Mouse (Mus musculus): ENCODE results near the gene Elac2. TPM values are rescaled to one million over a fixed set of nuclear protein-coding genes. Genes with fewer than 3 reads are reported as not detected.
A peak's percentile ranks its signal among the peaks of the same experiment; 100 is the strongest.

Elac2 gene
- polyA plus RNA-seq, 1 experiment: 14.9 TPM

- no peak for TF ChIP-seq POLR2A (IDR thresholded peaks at IDR 0.05; ENCODE audit: control insufficient read depth, low read depth, low read length)
- no peak for TF ChIP-seq CTCF (IDR thresholded peaks at IDR 0.05; ENCODE audit: control insufficient read depth, insufficient read depth, insufficient replicate concordance, low read depth, low read length)
- H3K36me3 ChIP-seq (ENCODE audit: control insufficient read depth, insufficient read depth, low read length): no peaks in the 10 kb centered on the region
- no peak overlapping the region for H3K27ac ChIP-seq (ENCODE audit: control insufficient read depth, insufficient read depth, low read depth, low read length)
Observed at GRCm38 (mm10) chr11:64962629-64963028, 16.2 kb upstream of the Elac2 start.

GRCm38 (mm10) chr11:64968507-64968906, 10.3 kb upstream of the Elac2 start:
- Histone ChIP-seq H3K36me3 (ENCODE audit: control insufficient read depth, insufficient read depth, low read length) (no peaks in the 10 kb centered on the region), H3K4me1 (ENCODE audit: control insufficient read depth, insufficient read depth, low read length) (no peaks in the 10 kb centered on the region), H3K27me3 (ENCODE audit: control insufficient read depth, insufficient read depth, low read length) (no peaks in the 10 kb centered on the region), H3K4me3 (ENCODE audit: control insufficient read depth, low read depth, low read length) (no peak overlapping the region), H3K27ac (ENCODE audit: control insufficient read depth, insufficient read depth, low read depth, low read length) (no peak overlapping the region)
- TF ChIP-seq CTCF (IDR thresholded peaks at IDR 0.05; ENCODE audit: control insufficient read depth, insufficient read depth, insufficient replicate concordance, low read depth, low read length): peak; percentile 43; the same call in 1 of the 2 replicates
- TF ChIP-seq POLR2A (IDR thresholded peaks at IDR 0.05; ENCODE audit: control insufficient read depth, low read depth, low read length): no peak

More at GRCm38 (mm10) chr11:64962629-64963028, 16.2 kb upstream of the Elac2 start:
- H3K4me3 ChIP-seq (ENCODE audit: control insufficient read depth, low read depth, low read length): no peak overlapping the region
- no peaks in the 10 kb centered on the region for H3K27me3 ChIP-seq (ENCODE audit: control insufficient read depth, insufficient read depth, low read length)
- no peaks in the 10 kb centered on the region for H3K4me1 ChIP-seq (ENCODE audit: control insufficient read depth, insufficient read depth, low read length)

- no peak overlapping the region for H3K27ac ChIP-seq (ENCODE audit: control insufficient read depth, insufficient read depth, low read depth, low read length)
- H3K36me3 ChIP-seq (ENCODE audit: control insufficient read depth, insufficient read depth, low read length): no peaks in the 10 kb centered on the region
- H3K4me3 ChIP-seq (ENCODE audit: control insufficient read depth, low read depth, low read length): no peak overlapping the region
- H3K27me3 ChIP-seq (ENCODE audit: control insufficient read depth, insufficient read depth, low read length): no peaks in the 10 kb centered on the region
- H3K4me1 ChIP-seq (ENCODE audit: control insufficient read depth, insufficient read depth, low read length): no peaks in the 10 kb centered on the region
- TF ChIP-seq POLR2A (IDR thresholded peaks at IDR 0.05; ENCODE audit: control insufficient read depth, low read depth, low read length): no peak
- no peak for TF ChIP-seq CTCF (IDR thresholded peaks at IDR 0.05; ENCODE audit: control insufficient read depth, insufficient read depth, insufficient replicate concordance, low read depth, low read length)
Observed at GRCm38 (mm10) chr11:64968939-64969342, 9.9 kb upstream of the Elac2 start.

- TF ChIP-seq POLR2A (IDR thresholded peaks at IDR 0.05; ENCODE audit: control insufficient read depth, low read depth, low read length) (no peak), CTCF (IDR thresholded peaks at IDR 0.05; ENCODE audit: control insufficient read depth, insufficient read depth, insufficient replicate concordance, low read depth, low read length) (no peak)
- no peaks in the 10 kb centered on the region for H3K27me3 ChIP-seq (ENCODE audit: control insufficient read depth, insufficient read depth, low read length)
Observed at GRCm38 (mm10) chr11:64971471-64971988, 7.3 kb upstream of the Elac2 start.

GRCm38 (mm10) chr11:64972418-64972817, 6.4 kb upstream of the Elac2 start:
- TF ChIP-seq POLR2A (IDR thresholded peaks at IDR 0.05; ENCODE audit: control insufficient read depth, low read depth, low read length) (no peak), CTCF (IDR thresholded peaks at IDR 0.05; ENCODE audit: control insufficient read depth, insufficient read depth, insufficient replicate concordance, low read depth, low read length) (no peak)
- Histone ChIP-seq H3K36me3 (ENCODE audit: control insufficient read depth, insufficient read depth, low read length) (no peaks in the 10 kb centered on the region), H3K4me3 (ENCODE audit: control insufficient read depth, low read depth, low read length) (no peak overlapping the region)

More at GRCm38 (mm10) chr11:64971471-64971988, 7.3 kb upstream of the Elac2 start:
- no peak overlapping the region for H3K4me3 ChIP-seq (ENCODE audit: control insufficient read depth, low read depth, low read length)
- H3K36me3 ChIP-seq (ENCODE audit: control insufficient read depth, insufficient read depth, low read length): no peaks in the 10 kb centered on the region
- H3K4me1 ChIP-seq (ENCODE audit: control insufficient read depth, insufficient read depth, low read length): no peaks in the 10 kb centered on the region
- H3K27ac ChIP-seq (ENCODE audit: control insufficient read depth, insufficient read depth, low read depth, low read length): no peak overlapping the region

GRCm38 (mm10) chr11:64979489-64979845, 629 bp downstream of the Elac2 start:
- Histone ChIP-seq H3K4me3 (ENCODE audit: control insufficient read depth, low read depth, low read length) (peak overlapping the region; percentile 94), H3K27ac (ENCODE audit: control insufficient read depth, insufficient read depth, low read depth, low read length) (no peak overlapping the region), H3K4me1 (ENCODE audit: control insufficient read depth, insufficient read depth, low read length) (no peaks in the 10 kb centered on the region), H3K36me3 (ENCODE audit: control insufficient read depth, insufficient read depth, low read length) (peaks cover 3% of the 10 kb centered on the region), H3K27me3 (ENCODE audit: control insufficient read depth, insufficient read depth, low read length) (no peaks in the 10 kb centered on the region)
- TF ChIP-seq POLR2A (IDR thresholded peaks at IDR 0.05; ENCODE audit: control insufficient read depth, low read depth, low read length): no peak
- no peak for TF ChIP-seq CTCF (IDR thresholded peaks at IDR 0.05; ENCODE audit: control insufficient read depth, insufficient read depth, insufficient replicate concordance, low read depth, low read length)

More at GRCm38 (mm10) chr11:64972418-64972817, 6.4 kb upstream of the Elac2 start:
- Histone ChIP-seq H3K27me3 (ENCODE audit: control insufficient read depth, insufficient read depth, low read length) (no peaks in the 10 kb centered on the region), H3K27ac (ENCODE audit: control insufficient read depth, insufficient read depth, low read depth, low read length) (no peak overlapping the region), H3K4me1 (ENCODE audit: control insufficient read depth, insufficient read depth, low read length) (no peaks in the 10 kb centered on the region)

GRCm38 (mm10) chr11:64988556-64988955, 9.7 kb downstream of the Elac2 start:
- Histone ChIP-seq H3K4me1 (ENCODE audit: control insufficient read depth, insufficient read depth, low read length) (no peaks in the 10 kb centered on the region), H3K36me3 (ENCODE audit: control insufficient read depth, insufficient read depth, low read length) (peaks cover 15% of the 10 kb centered on the region), H3K27me3 (ENCODE audit: control insufficient read depth, insufficient read depth, low read length) (no peaks in the 10 kb centered on the region), H3K27ac (ENCODE audit: control insufficient read depth, insufficient read depth, low read depth, low read length) (no peak overlapping the region), H3K4me3 (ENCODE audit: control insufficient read depth, low read depth, low read length) (no peak overlapping the region)
- no peak for TF ChIP-seq POLR2A (IDR thresholded peaks at IDR 0.05; ENCODE audit: control insufficient read depth, low read depth, low read length)
- TF ChIP-seq CTCF (IDR thresholded peaks at IDR 0.05; ENCODE audit: control insufficient read depth, insufficient read depth, insufficient replicate concordance, low read depth, low read length): no peak

All from testis, adult 2 months (tissue).